Mouse (Mus musculus) thymus, postnatal 25 days (tissue): ENCODE measurements around the gene Adamts18.
"Not testable (repeated sequence)": the region's sequence is repeated elsewhere in the genome, so short reads cannot be mapped to it uniquely, and the experiment has no call there.

Source experiments
- DNase-seq: peaks from one replicate; pipeline ENCODE4 v3.0.0; 2022

Gene Adamts18

DNA sequence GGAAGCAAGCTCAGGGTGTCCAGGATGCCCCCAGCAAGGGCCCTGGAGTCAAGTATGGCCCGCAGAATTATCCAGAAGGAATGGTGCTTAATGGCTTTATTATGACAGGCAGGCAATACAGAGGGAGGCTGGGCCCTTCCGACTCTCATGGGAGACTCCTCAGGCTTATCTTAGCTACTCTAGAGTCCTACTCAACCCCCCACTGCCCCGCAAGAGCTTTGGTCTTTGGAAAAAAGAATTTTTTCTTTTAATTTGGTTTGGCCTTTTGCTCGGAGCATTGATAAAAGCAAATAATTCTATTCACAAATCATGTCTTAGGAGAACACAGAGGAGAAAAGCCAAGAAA lies 11.0 kb downstream of the Adamts18 start:
- no peak for DNase-seq

DNA sequence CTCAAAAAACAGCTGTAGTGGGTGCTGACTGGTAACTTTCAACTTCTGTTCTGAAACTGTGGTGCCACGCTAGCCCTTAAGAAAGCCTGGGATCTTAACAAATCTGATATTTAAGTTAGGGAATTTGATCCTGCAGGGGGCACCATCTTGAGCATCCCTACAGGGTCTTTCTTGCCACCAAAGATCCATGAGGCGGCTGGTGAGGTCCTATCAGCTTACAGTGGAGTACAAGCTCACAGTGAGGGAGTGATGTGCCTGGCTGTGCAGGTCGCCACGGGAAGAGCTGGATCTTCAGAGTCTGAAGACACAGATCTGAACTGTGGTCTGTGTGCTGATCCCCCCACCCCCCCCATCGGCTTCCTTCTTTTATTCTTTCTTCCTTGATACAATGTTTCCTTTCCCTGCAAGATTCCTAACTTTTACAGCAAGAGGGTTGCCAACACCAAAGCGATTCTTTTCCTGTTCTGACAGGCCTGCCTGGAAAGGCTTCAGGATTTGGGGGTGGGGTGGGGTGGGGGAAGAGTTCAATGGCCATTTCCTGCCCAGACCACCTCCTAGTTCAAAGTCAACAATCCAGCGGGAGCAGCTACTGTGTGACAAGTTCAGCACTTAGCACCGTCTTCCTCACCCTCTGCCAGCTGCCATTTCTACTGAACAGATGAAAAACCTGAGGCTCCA lies 11.5 kb downstream of the Adamts18 start:
- no peak for DNase-seq

DNA sequence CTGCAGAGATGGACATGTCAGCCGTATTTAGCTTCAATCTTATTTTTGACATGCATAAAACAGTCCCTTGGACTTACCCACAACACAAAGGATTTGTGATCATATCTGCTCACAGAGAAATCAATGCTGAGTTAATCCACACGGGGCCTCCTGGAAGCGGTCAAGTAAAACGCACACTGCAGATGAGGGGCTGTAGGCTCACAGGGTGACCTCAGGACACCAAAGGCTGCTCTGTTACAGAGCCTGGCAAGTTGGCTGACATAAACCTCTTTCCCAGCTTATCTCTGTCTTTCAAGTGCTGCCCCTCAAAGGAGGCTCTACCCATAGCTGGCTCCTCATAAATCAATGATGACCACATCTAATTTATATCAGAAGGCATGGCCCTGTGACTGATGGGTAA lies 14.9 kb downstream of the Adamts18 start:
- no peak for DNase-seq

DNA sequence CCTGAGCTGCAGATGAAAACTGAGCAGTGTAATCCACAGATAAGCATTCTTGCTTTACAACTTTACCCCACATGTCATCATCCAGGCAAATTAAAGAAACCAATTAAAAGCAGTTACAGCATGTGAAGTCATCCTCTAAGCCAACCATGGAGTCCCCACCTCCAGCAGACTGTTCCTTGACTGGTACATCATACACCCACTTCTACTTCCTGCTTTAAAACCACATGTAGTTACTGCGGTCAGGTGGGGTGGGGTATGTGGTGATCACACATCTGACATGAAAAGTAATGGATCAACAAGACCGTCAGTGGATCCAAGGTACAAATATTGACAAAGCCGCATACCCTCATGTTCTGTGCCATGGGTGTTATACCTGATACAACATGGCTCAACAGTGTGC lies 21.3 kb downstream of the Adamts18 start:
- no peak for DNase-seq

DNA sequence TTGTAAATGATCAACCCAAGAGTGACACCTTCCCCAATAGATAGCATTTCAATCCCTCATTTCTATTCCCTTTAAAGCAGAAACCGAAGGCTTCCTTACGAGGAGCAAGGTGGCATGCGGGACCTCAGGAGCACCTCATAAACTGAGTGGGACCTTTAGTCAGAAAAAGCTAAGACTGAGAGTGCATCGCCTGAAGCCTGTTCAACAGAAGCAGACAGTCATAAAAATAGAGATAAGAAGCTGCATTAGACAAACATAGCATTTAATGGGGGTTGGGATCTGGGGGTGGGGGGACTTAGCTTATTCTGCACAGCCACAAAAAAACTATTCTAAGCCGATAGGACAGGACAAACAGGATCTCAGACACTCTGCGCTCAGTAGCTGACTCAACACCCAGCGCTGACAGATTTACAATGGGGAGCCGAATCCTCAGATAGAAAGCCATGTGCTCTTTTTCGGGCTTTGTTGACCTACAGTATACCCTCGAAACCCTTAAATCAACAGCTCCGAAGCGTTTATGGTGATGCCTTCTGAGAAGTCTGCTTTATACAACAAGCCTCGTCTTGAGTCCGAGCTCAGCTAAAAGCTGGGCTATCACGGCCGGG lies 27.5 kb downstream of the Adamts18 start:
- no peak for DNase-seq

DNA sequence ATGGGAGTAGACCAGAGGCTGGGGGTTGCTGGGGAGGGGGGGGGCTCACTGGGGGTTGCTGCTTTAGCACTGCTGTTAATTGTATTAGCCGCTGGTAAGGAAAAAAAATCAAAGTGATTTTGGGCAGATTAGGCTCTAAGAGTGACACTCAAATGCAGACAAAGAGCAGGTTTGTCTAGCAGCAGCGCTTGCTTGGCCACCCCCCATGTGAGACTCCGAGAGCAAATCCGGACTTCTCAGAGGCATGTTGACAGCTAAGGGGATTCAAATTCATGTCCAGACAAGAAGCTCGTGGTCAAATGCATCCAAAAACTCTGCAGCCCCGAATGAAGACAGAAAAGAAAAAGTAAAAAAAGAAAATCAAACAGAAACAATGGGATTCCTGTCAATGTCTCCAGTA lies 34.6 kb downstream of the Adamts18 start:
- no peak for DNase-seq

DNA sequence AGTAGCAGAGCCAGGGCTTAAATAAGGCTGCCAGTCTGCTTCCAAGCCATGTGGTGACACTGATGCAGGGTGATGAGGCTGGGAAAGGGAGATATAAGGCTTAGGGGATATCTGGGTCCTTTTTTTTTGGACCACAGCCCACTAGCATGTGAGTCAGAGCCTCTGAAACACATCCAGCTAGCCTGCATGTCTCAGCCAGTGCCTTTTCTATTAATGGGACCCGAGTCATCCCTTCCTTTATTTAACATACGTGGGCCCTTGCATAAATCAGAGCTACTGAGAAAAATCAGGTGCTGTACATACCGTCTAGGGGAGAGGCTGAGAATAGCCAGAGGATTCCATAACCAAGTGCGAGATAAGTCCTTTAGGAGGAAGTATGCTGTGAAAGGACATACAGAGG lies 37.0 kb downstream of the Adamts18 start:
- DNase-seq = no peak

DNA sequence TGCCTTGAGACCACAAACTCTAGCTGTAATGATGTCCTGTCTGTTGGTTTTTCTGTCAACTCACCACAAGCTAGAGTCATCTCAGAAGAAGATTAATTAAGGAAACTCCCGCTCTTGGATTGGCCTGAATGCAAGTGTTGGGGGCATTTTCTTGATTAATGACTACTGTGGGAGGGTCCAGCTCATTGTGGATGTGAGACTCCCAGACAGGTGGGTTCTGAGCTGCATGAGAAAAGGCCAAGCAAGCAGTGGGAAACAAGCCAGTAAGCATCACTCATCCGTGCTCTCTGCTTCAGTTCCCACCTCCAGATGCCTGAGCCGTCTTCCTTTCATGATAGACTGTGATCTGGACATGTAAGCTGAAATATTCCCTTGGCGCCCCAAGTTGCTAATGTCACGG lies 38.6 kb downstream of the Adamts18 start:
- DNase-seq = no peak

DNA sequence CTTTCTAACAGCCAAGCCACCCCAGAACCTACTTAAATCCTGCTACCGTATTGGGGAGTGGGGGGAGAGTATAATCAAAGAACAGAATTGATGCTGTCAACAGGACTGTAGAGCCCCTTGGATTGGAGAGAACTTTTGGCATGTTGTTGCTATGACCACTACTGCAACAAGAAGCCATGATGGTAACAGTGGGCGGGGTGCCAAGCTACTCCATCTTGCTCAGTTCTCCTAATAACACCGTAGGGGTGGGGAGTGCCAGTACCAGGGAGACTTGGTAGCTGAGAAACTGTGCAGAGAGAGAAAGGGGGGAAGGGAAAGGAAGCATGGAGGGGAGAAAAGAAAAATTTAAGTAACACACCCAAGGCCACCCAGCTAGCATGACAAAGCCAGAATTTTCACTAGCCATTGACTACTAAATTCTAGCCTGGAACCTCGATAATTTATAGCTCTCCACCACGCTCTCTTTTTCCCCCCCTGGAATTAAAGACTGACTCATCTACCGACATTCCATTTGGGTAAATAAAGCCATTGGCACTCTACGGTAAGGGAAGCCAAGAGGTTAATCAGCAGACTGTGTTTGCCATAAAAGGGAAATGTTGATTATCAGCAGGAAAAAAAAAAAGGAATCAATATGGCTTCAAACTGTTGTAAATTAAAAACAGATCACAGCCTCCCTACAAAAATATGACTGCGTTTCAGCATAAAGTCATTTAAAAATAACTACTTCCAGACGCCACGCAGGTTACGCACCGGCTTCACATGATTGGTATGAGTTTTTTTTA lies 44.5 kb downstream of the Adamts18 start:
- DNase-seq = no peak

DNA sequence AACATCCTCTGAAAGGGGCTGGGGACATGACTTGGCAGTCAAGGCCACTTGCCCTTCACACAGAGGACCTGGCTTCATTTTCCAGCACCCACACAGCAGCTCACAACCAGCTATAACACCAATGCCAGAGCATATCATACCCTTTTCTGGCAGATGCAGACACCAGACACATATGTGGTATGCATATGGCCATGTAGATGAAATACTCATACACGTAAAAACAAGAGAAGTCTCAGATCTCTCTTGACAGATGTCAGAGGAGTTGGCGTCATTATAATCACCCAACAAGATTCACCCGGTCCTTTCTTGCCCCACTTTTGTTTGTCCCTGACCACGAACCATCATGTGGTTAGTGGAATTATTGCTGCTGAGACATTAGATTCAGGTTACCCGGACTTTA lies 47.0 kb downstream of the Adamts18 start:
- DNase-seq = no peak

DNA sequence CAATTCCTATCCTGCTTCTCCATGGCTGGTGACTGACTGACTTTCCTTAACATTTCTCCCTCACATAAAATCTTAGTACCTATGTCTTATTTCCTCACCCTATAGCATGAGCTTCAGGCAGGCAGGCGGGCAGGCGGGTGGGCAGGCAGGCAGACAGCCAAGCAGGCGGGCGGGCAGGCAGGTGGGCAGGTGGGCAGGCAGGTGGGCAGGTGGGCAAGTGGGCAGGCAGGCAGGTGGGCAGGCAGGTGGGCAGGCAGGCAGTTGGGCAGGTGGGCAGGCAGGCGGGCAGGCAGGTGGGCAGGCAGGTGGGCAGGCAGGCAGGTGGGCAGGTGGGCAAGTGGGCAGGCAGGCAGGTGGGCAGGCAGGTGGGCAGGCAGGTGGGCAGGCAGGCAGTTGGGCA lies 48.0 kb downstream of the Adamts18 start:
- not testable (repeated sequence) for DNase-seq

DNA sequence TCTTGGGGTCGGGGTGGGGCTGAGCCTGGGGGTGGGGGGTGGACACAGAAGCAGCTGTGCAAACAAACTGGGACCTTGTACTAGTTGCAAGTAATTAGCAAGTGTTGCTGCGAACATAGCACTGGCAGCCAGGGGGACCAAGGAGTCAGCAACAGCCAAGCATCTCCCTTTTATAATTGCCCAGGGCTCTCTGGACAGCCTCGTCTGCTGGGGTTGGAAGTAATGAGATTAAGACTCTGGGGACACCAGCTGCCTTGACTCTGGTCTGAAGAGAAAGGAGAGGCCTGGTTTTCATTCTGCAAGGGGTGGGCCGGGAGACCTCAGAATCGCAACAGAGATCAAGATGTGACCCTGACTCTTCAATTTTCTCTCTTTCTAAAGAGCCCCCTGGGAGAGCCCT lies 49.0 kb downstream of the Adamts18 start:
- DNase-seq = no peak

DNA sequence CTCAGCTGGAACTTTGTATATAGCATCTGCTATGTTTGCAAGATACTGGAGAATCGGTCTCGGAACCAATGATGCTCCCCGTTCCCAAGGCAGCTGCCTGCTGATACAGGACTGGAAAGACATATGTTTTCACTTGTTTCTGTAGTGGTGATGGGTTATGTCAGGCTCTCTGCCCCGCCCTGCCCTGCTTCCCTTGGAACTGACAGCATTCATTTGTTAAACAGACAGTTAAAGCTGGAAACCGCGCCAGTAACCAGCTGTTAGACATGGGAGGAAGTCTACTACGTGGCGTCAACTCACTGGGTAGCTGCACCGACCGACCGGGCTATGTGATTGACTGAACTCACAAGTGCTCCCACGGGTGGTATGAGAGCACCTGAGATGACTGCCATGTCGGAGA lies 56.7 kb downstream of the Adamts18 start:
- DNase-seq = no peak

DNA sequence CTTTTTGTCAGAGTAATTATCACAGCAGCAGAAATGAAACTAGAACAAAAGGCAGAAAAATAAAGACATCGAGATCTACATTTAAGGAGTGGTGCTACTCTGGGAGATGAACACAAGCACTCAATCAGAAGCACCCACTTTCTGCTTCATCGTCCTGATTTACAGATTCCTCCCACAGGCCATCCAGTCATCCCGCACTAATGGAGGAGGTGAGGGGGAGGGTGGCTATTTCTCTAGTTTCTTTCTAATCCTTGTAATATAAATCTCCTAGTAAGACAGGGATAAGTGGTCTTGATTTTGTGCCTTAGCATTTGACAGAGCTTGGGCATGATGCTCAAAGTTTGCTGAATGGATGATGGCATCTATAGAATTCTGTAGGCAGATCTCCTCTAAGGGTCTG lies 57.5 kb downstream of the Adamts18 start:
- DNase-seq = no peak

DNA sequence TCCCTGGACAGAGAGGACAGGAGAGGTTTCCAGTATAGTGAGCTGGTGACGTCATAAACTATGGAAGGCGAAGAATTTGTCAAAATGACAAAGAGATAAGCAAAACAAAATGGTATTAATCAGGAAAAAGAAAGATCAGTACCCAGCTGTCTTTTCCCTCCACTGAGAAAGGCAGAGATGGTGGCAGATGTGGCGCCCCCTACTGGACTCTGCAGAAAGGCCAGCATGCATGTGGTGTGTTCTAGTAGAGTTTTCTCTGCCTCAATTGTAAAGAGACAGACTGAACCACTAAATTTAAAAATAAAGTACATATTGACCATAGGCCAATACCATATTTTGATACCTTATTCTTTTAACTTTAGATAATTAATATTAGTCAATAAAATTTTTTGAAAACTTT lies 64.8 kb downstream of the Adamts18 start:
- no peak for DNase-seq

DNA sequence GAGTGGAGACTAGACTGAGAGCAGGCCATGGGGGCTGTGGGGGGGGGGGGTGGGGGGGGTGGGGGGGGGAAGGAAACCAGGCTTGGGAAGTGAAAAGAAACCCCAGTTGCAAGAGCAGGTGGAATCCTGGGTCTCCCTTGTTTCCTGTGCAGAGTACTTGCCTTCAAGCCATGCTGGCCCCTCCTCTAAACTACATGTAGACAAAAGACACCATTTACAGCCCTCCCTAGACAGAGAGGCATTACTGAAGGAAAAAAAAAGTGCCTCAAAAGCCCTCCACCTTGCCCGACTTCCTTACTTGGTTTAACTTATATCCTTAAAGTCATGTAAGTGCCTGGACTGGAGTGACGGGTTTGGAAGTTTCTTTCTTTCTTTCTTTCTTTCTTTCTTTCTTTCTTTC lies 67.0 kb downstream of the Adamts18 start:
- no peak for DNase-seq

DNA sequence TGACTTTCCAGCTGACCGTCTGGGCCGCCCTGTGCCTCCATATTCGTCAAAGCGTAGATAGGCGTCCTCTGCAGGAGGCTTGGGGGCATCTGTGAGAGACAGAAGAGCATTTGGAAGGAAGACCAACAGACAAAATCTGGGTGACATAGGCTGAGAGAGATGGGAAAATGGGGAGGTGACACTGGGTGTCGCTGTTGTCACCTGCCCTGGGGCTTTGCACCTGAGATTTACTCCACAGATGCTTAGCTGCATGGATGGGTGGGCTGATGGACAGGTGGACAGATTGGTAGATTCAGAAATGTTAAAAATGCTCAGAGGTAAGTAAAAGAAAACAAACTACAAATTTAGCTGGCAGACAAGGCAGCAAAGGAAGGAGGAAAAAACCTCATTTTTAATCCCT lies 73.2 kb downstream of the Adamts18 start:
- no peak for DNase-seq

DNA sequence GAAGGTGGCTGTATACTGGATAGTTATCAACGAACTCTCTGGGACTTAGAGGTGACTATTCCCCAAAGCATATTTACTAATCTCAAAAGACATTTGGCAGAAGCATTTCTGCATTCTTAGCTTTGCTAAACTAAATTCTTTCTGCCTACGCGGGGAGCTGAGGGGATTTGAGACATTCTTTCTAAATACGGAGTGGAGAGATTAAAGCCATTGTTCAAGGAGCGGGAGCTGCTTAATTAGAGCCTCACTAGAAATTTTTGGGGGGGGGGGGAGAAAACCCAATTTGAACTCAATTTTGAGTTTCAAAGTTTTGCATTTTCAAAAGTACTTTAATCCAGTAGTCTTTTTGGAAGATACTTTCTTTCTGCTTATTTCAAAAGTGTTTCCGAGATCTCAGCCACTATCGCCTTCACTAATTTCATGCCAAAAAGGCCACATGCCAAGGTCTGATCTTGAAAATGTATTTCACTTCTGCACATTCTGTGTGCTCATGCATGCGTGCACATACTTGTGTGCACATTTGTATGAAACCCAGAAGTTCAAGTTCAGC lies 79.6 kb downstream of the Adamts18 start:
- DNase-seq = no peak

DNA sequence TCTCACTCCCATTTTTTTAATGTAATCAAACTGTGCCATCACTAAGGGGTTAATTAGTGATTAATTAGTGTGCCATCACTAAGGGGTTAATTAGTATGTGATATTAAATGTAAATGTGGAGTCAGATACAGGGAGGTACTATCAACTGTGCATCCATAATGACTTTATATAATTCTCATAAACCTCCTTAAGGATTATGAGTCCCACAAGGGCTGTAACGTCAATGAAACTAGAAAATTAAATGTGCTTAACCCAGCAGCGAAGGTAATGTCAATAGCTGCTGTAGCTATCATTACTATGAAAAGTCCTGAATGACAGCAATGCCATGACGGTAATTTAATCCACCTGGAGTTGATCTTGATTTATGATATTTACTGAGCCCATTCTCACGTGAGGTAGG lies 83.4 kb downstream of the Adamts18 start:
- no peak for DNase-seq

DNA sequence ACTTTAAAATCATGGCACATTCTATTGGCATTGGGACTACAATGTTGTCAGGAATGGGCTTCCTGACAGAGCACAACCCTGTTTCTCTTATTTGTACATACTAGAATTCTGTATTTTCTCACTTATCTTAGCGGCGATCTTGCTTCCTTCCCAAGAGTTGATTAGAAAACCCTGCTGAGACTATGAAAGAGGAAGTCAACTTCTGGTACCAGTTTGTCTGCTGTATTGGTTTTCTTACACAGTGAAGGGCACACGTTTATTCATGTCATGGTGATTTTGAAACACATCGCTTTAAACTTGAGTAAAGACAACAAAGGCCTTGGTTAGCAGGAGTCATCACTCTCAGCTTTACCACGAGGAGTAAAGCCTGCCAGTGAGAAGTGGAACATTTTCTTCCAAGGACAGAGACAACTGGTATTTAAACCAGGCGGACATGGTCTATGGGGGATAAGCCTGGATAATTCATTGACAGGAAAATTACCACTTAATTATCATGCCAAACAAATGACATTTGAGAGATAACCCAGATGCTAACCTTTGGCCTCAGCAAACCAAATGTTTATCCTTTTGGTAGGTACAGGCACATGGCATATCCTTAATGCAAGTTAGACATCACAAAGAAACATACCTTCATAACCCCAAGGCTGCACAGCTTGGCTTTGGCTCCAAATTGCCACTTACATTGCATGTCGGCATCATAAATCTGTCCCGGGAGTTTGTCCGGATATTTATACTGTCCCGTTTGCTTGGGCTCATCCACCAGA lies 84.8 kb downstream of the Adamts18 start:
- no peak for DNase-seq

DNA sequence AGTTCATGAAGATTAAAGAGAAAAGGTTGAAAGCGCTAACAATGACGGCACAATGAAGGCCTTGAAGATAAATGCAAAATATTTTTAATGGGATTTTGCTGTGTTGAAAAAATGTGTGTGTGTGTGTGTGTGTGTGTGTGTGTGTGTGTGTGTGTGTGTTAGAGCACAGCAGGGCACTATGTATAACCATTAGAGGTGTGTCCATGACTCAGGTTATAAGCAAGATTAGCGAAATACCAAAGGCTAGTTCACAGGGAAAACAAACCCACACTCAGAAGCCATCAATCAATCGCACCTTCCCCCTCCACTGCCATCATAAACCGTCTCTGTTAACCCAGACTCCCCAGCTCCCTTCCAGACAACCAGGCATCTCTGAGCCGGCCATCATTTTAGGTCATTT lies 86.4 kb downstream of the Adamts18 start:
- DNase-seq = no peak

DNA sequence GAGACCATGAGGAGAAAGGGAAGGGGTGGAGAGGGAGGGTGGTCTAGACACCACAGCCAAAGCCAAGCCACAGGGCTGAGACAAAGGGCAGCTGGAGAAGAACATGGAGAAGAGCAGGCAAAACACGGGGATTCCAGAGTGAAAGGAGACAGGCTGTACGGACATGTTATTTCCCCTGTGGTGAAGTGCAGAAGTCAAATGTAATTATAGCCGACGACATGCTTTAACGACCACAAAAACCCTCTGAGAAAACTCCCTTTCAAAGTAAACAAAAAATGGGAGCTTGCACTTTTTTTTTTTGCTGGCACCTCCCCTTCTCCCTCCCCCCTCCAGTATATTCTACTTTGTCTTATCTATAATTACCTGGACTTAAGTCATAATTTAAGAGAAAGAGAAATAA lies 92.7 kb downstream of the Adamts18 start:
- DNase-seq = no peak

DNA sequence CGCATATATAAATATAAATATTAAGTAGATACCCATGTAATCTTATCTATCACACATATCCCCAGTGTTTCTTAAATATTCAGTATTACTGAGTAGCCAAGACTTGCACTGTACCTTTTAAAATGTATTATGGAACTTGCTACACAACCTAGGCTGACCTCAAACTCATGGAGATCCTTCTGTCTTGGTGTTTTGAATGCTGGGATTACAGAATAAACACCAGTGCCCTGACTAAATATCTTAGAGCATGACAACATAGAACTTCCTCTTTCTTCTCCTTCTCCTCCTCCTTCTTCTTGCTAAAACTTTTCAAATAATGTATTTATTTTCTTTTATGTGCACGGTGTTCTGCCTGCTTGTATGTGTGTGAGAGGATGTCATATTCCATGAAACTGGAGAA lies 95.4 kb downstream of the Adamts18 start:
- no peak for DNase-seq
